Mouse (Mus musculus): ENCODE measurements around the gene Mal. TPM values are rescaled to one million over a fixed set of nuclear protein-coding genes. Genes with fewer than 3 reads are reported as not detected.

Mal gene
- total RNA-seq (2015; ENCODE audit: low replicate concordance) (not detected in 2 replicates), total RNA-seq (2017; ENCODE audit: low replicate concordance) (not detected in 2 replicates)

- no peak for ATAC-seq (replicated peaks; ENCODE audit: low FRiP score, poor library complexity, severe bottlenecking)
These were observed at the start of gene Mal for GRCm38 (mm10) chr2:127656086-127656720. Gene Mal, minus strand, starts transcription at chr2:127656695.

- ATAC-seq (replicated peaks; ENCODE audit: low FRiP score, poor library complexity, severe bottlenecking), result no peak
These were observed 48.8 kb upstream of the Mal start for GRCm38 (mm10) chr2:127705267-127705666.

- ATAC-seq (replicated peaks; ENCODE audit: low FRiP score, poor library complexity, severe bottlenecking), result no peak
These were observed 32.7 kb upstream of the Mal start for GRCm38 (mm10) chr2:127689239-127689638.

- no peak for ATAC-seq (replicated peaks; ENCODE audit: low FRiP score, poor library complexity, severe bottlenecking)
These were observed 27.3 kb upstream of the Mal start for GRCm38 (mm10) chr2:127683687-127684331.

GRCm38 (mm10) chr2:127667843-127668506 lies 11.5 kb upstream of the Mal start:
- no peak for ATAC-seq (replicated peaks; ENCODE audit: low FRiP score, poor library complexity, severe bottlenecking)

GRCm38 (mm10) chr2:127667015-127667414 lies 10.5 kb upstream of the Mal start:
- ATAC-seq (replicated peaks; ENCODE audit: low FRiP score, poor library complexity, severe bottlenecking), result no peak

GRCm38 (mm10) chr2:127662708-127663107 lies 6.2 kb upstream of the Mal start:
- ATAC-seq (replicated peaks; ENCODE audit: low FRiP score, poor library complexity, severe bottlenecking), result no peak

- 0 out of 2 replicates have a peak, but pooled peaks have one; percentile 46 for ATAC-seq (replicated peaks; ENCODE audit: low FRiP score, poor library complexity, severe bottlenecking)
These were observed 1.1 kb downstream of the Mal start for GRCm38 (mm10) chr2:127655419-127655818.

GRCm38 (mm10) chr2:127654786-127655185 lies 1.7 kb downstream of the Mal start:
- no peak for ATAC-seq (replicated peaks; ENCODE audit: low FRiP score, poor library complexity, severe bottlenecking)

- no peak for ATAC-seq (replicated peaks; ENCODE audit: low FRiP score, poor library complexity, severe bottlenecking)
These were observed 3.7 kb downstream of the Mal start for GRCm38 (mm10) chr2:127652805-127653204.

- no peak for ATAC-seq (replicated peaks; ENCODE audit: low FRiP score, poor library complexity, severe bottlenecking)
These were observed 4.2 kb downstream of the Mal start for GRCm38 (mm10) chr2:127652335-127652734.

GRCm38 (mm10) chr2:127651601-127652000 lies 4.9 kb downstream of the Mal start:
- ATAC-seq (replicated peaks; ENCODE audit: low FRiP score, poor library complexity, severe bottlenecking), result no peak

- ATAC-seq (replicated peaks; ENCODE audit: low FRiP score, poor library complexity, severe bottlenecking), result no peak
These were observed 6.6 kb downstream of the Mal start for GRCm38 (mm10) chr2:127649921-127650320.

GRCm38 (mm10) chr2:127648145-127648544 lies 8.3 kb downstream of the Mal start:
- ATAC-seq (replicated peaks; ENCODE audit: low FRiP score, poor library complexity, severe bottlenecking), result no peak

GRCm38 (mm10) chr2:127646875-127647274 lies 9.6 kb downstream of the Mal start:
- no peak for ATAC-seq (replicated peaks; ENCODE audit: low FRiP score, poor library complexity, severe bottlenecking)

- no peak for ATAC-seq (replicated peaks; ENCODE audit: low FRiP score, poor library complexity, severe bottlenecking)
These were observed 12.5 kb downstream of the Mal start for GRCm38 (mm10) chr2:127643728-127644704.

- ATAC-seq (replicated peaks; ENCODE audit: low FRiP score, poor library complexity, severe bottlenecking), result no peak
These were observed 17.5 kb downstream of the Mal start for GRCm38 (mm10) chr2:127638973-127639372.

- no peak for ATAC-seq (replicated peaks; ENCODE audit: low FRiP score, poor library complexity, severe bottlenecking)
These were observed 20.9 kb downstream of the Mal start for GRCm38 (mm10) chr2:127635581-127635980.

- ATAC-seq (replicated peaks; ENCODE audit: low FRiP score, poor library complexity, severe bottlenecking), result no peak
These were observed 23.9 kb downstream of the Mal start for GRCm38 (mm10) chr2:127632601-127633000.
